In genomic region chr16:40316199-40316598, GRCm38 (mm10) we compare ENCODE assay signal across 11 mouse cellular contexts.
"Had no signal": no experiment of that assay in that cellular context is flagged by ENCODE, and none has a peak within 500 bp of the region (broad histone marks: within the 10 kb centered on the region; RNA-seq: fewer than 3 reads in every experiment).

No protein-coding gene starts in this region.

- H3K9me3 ChIP-seq: limb, embryonic 15.5 days; liver, embryonic 12.5 days; lung, embryonic 15.5 days; megakaryocyte, embryonic 14.5 days; midbrain, embryonic 15.5 days; neural tube, embryonic 12.5 days had no signal

- DNase-seq: kidney, postnatal 25 days; lung, postnatal 14 days had no signal

- H3K4me3 ChIP-seq: limb, embryonic 15.5 days; liver, embryonic 12.5 days; lung, embryonic 15.5 days; megakaryocyte, embryonic 14.5 days; midbrain, embryonic 15.5 days; neural tube, embryonic 12.5 days had no signal

- H3K27ac ChIP-seq: limb, embryonic 15.5 days; liver, embryonic 12.5 days; lung, embryonic 15.5 days; macrophage; midbrain, embryonic 15.5 days; neural tube, embryonic 12.5 days; stomach, postnatal 0 days had no signal

- H3K4me2 ChIP-seq: limb, embryonic 15.5 days; liver, embryonic 12.5 days; lung, embryonic 15.5 days; midbrain, embryonic 11.5 days; midbrain, embryonic 15.5 days; neural tube, embryonic 12.5 days had no signal

- H3K36me3 ChIP-seq: limb, embryonic 15.5 days; liver, embryonic 12.5 days; lung, embryonic 15.5 days; midbrain, embryonic 15.5 days; neural tube, embryonic 12.5 days had no signal

- ATAC-seq: liver, embryonic 12.5 days; midbrain, embryonic 15.5 days had no signal

- H3K9ac ChIP-seq: limb, embryonic 15.5 days; liver, embryonic 12.5 days; lung, embryonic 15.5 days; midbrain, embryonic 15.5 days; neural tube, embryonic 12.5 days had no signal

- H3K4me1 ChIP-seq: limb, embryonic 15.5 days; liver, embryonic 12.5 days; lung, embryonic 15.5 days; megakaryocyte, embryonic 14.5 days; midbrain, embryonic 15.5 days; neural tube, embryonic 12.5 days had no signal

- H3K27me3 ChIP-seq: limb, embryonic 15.5 days; liver, embryonic 12.5 days; lung, embryonic 15.5 days; megakaryocyte, embryonic 14.5 days; midbrain, embryonic 15.5 days; neural tube, embryonic 12.5 days had no signal
